Mouse (Mus musculus): ENCODE data around the gene Lsm11. TPM values are rescaled to one million over a fixed set of nuclear protein-coding genes. Genes with fewer than 3 reads are reported as not detected.

Gene Lsm11
- polyA plus RNA-seq, 1 experiment from 2014 or later, result 24.6 TPM

- H3K9me3 ChIP-seq (ENCODE audit: control insufficient read depth, low read length), result no peaks in the 10 kb centered on the region
- ATAC-seq, result no peak
- peaks cover 11% of the 10 kb centered on the region for H3K4me1 ChIP-seq (ENCODE audit: control insufficient read depth, insufficient read depth, low read depth, low read length)
- H3K27me3 ChIP-seq (replicated peaks; ENCODE audit: control insufficient read depth, insufficient read depth, low read length), result no peaks in the 10 kb centered on the region
- H3K36me3 ChIP-seq (ENCODE audit: control insufficient read depth, insufficient read depth, low read length), result peaks cover 6% of the 10 kb centered on the region
- H3K27ac ChIP-seq (ENCODE audit: low read depth, low read length), result no peak overlapping the region
- WGBS, result 80% methylated on average over 8 of the region's 8 CpGs
- no peak overlapping the region for H3K9ac ChIP-seq (ENCODE audit: low read depth, low read length)
- no peak overlapping the region for H3K4me3 ChIP-seq (ENCODE audit: low read length)
- no peak overlapping the region for H3K4me2 ChIP-seq (ENCODE audit: low read length)
Measured at GRCm38 (mm10) chr11:45938917-45939316, 5.8 kb downstream of the Lsm11 start.

DNA sequence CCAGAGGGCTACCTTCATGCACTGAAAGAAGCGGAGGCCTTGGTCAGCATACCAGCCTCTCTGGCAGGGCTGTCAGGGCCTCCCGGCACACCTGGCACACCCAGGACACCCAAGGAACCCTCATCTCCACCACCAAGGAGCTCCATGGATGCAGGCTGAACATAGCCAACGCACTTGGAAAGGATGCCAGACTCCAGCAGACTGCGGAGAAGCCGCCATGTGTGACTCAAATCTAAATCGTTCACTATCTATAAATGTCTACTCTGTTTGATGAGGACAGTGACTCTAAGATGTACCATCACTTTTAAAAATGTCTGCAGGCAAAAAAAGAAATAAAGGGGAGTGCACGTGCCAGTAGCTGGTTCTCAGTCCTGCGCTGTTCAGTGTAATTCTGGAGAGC, 7.3 kb downstream of the Lsm11 start:
- H3K36me3 ChIP-seq (ENCODE audit: control insufficient read depth, insufficient read depth, low read length), result peaks cover 10% of the 10 kb centered on the region
- no peak overlapping the region for H3K27ac ChIP-seq (ENCODE audit: low read depth, low read length)
- no peak for ATAC-seq

GRCm38 (mm10) chr11:45932771-45933170, 12.0 kb downstream of the Lsm11 start:
- 86% methylated on average over 10 of the region's 10 CpGs for WGBS
- no peaks in the 10 kb centered on the region for H3K27me3 ChIP-seq (replicated peaks; ENCODE audit: control insufficient read depth, insufficient read depth, low read length)
- H3K9ac ChIP-seq (ENCODE audit: low read depth, low read length), result no peak overlapping the region
- H3K27ac ChIP-seq (ENCODE audit: low read depth, low read length), result no peak overlapping the region
- H3K4me2 ChIP-seq (ENCODE audit: low read length), result no peak overlapping the region
- no peak overlapping the region for H3K4me3 ChIP-seq (ENCODE audit: low read length)
- no peaks in the 10 kb centered on the region for H3K9me3 ChIP-seq (ENCODE audit: control insufficient read depth, low read length)
- ATAC-seq, result no peak
- H3K4me1 ChIP-seq (ENCODE audit: control insufficient read depth, insufficient read depth, low read depth, low read length), result no peaks in the 10 kb centered on the region
- H3K36me3 ChIP-seq (ENCODE audit: control insufficient read depth, insufficient read depth, low read length), result peaks cover 24% of the 10 kb centered on the region

More for the DNA sequence above, 7.3 kb downstream of the Lsm11 start:
- Histone ChIP-seq H3K4me2 (ENCODE audit: low read length) (no peak overlapping the region), H3K4me1 (ENCODE audit: control insufficient read depth, insufficient read depth, low read depth, low read length) (peaks cover 3% of the 10 kb centered on the region), H3K27me3 (replicated peaks; ENCODE audit: control insufficient read depth, insufficient read depth, low read length) (no peaks in the 10 kb centered on the region), H3K9ac (ENCODE audit: low read depth, low read length) (no peak overlapping the region), H3K4me3 (ENCODE audit: low read length) (no peak overlapping the region), H3K9me3 (ENCODE audit: control insufficient read depth, low read length) (no peaks in the 10 kb centered on the region)
- 97% methylated on average over 8 of the region's 8 CpGs for WGBS

DNA sequence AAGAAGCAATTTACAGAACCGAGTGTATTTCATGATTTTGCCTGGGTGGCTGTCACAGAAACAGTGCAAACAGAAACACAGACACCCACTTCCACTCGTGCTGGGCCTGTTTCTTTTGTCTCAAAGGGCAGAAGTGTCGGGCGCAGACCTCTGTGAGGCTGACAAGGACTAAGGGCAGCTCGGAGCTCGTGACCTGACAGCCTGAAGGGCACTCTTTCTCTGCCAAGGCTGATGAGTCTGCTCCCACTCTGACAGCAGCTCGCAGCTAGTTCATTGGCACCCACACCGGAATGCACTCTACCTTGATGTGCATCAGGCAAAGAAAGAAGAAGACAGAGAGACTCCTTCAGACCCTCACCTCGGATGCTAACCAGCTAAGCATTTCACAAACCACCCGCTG, 15.2 kb downstream of the Lsm11 start:
- no peak for ATAC-seq
- no peak overlapping the region for H3K4me3 ChIP-seq (ENCODE audit: low read length)
- H3K27ac ChIP-seq (ENCODE audit: low read depth, low read length), result no peak overlapping the region
- H3K27me3 ChIP-seq (replicated peaks; ENCODE audit: control insufficient read depth, insufficient read depth, low read length), result no peaks in the 10 kb centered on the region
- no peak overlapping the region for H3K9ac ChIP-seq (ENCODE audit: low read depth, low read length)
- no peaks in the 10 kb centered on the region for H3K9me3 ChIP-seq (ENCODE audit: control insufficient read depth, low read length)
- 90% methylated on average over 10 of the region's 10 CpGs for WGBS
- peaks cover 20% of the 10 kb centered on the region for H3K36me3 ChIP-seq (ENCODE audit: control insufficient read depth, insufficient read depth, low read length)
- H3K4me2 ChIP-seq (ENCODE audit: low read length), result no peak overlapping the region
- peaks cover 2% of the 10 kb centered on the region; the same call in 1 of the 2 replicates for H3K4me1 ChIP-seq (ENCODE audit: control insufficient read depth, insufficient read depth, low read depth, low read length)

DNA sequence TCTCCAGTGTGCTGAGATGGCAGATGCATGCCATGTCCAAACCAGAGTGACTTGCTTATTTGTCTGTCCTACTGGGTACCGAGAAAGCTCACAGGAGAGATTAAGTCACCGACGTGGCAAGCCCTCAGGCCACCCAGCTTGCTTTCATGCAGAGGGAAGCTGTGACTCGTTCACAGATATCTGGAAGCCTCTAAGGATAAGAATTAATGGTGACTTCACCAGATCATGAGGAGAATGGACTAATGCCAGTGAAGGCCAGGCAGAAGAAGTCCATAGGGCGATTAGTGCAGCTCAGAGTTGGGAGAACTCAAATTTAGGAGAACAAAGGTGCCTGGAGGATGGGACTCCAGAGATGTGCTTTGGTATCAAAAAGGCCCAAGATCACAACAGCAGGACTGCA, 17.3 kb downstream of the Lsm11 start:
- no peak overlapping the region for H3K4me2 ChIP-seq (ENCODE audit: low read length)
- H3K9me3 ChIP-seq (ENCODE audit: control insufficient read depth, low read length), result no peaks in the 10 kb centered on the region
- peaks cover 15% of the 10 kb centered on the region; the same call in 1 of the 2 replicates for H3K36me3 ChIP-seq (ENCODE audit: control insufficient read depth, insufficient read depth, low read length)
- H3K9ac ChIP-seq (ENCODE audit: low read depth, low read length), result no peak overlapping the region
- no peaks in the 10 kb centered on the region for H3K27me3 ChIP-seq (replicated peaks; ENCODE audit: control insufficient read depth, insufficient read depth, low read length)
- H3K27ac ChIP-seq (ENCODE audit: low read depth, low read length), result no peak overlapping the region
- H3K4me1 ChIP-seq (ENCODE audit: control insufficient read depth, insufficient read depth, low read depth, low read length), result peaks cover 2% of the 10 kb centered on the region; the same call in 1 of the 2 replicates
- H3K4me3 ChIP-seq (ENCODE audit: low read length), result no peak overlapping the region
- WGBS, result 60% methylated on average over 5 of the region's 5 CpGs
- ATAC-seq, result 0 out of 2 replicates have a peak, but pooled peaks have one; percentile 3

DNA sequence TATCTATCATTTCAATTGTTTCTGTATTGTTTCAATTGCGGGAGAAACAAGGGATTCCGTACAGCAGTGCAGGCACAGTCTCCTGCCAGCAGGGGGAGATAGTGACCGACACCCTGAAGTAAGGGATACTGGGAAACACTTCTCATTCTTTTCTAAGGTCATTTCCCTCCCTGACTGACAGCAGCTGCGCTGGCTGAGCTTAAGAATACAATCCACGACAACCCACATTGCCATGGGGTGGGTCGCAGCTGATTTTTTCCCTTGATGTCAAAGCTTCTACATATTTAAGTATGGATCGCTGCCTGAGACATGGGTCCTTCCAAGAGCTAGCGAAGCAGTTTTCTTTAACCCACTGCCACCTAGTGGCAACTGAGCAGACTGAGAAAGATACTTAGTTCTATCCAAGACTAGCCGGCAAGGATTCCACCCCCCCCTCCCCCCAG, 18.1 kb downstream of the Lsm11 start:
- Histone ChIP-seq H3K27ac (ENCODE audit: low read depth, low read length) (peak overlapping the region; percentile 74), H3K4me2 (ENCODE audit: low read length) (peak overlapping the region; percentile 70), H3K4me3 (ENCODE audit: low read length) (peak overlapping the region; percentile 45), H3K36me3 (ENCODE audit: control insufficient read depth, insufficient read depth, low read length) (peaks cover 11% of the 10 kb centered on the region; the same call in 1 of the 2 replicates), H3K9ac (ENCODE audit: low read depth, low read length) (peak overlapping the region; percentile 61; the same call in 1 of the 2 replicates), H3K9me3 (ENCODE audit: control insufficient read depth, low read length) (no peaks in the 10 kb centered on the region), H3K27me3 (replicated peaks; ENCODE audit: control insufficient read depth, insufficient read depth, low read length) (no peaks in the 10 kb centered on the region), H3K4me1 (ENCODE audit: control insufficient read depth, insufficient read depth, low read depth, low read length) (peaks cover 2% of the 10 kb centered on the region; the same call in 1 of the 2 replicates)
- peak; percentile 91 for ATAC-seq
- 0% methylated on average over 9 of the region's 9 CpGs for WGBS

GRCm38 (mm10) chr11:45925436-45925835, 19.3 kb downstream of the Lsm11 start:
- no peak overlapping the region for H3K4me3 ChIP-seq (ENCODE audit: low read length)
- no peak overlapping the region for H3K27ac ChIP-seq (ENCODE audit: low read depth, low read length)
- H3K4me2 ChIP-seq (ENCODE audit: low read length), result no peak overlapping the region
- H3K27me3 ChIP-seq (replicated peaks; ENCODE audit: control insufficient read depth, insufficient read depth, low read length), result no peaks in the 10 kb centered on the region
- H3K36me3 ChIP-seq (ENCODE audit: control insufficient read depth, insufficient read depth, low read length), result peaks cover 8% of the 10 kb centered on the region; the same call in 1 of the 2 replicates
- no peak for ATAC-seq
- 36% methylated on average over 6 of the region's 6 CpGs for WGBS
- no peaks in the 10 kb centered on the region for H3K9me3 ChIP-seq (ENCODE audit: control insufficient read depth, low read length)
- H3K4me1 ChIP-seq (ENCODE audit: control insufficient read depth, insufficient read depth, low read depth, low read length), result peaks cover 10% of the 10 kb centered on the region
- no peak overlapping the region for H3K9ac ChIP-seq (ENCODE audit: low read depth, low read length)

DNA sequence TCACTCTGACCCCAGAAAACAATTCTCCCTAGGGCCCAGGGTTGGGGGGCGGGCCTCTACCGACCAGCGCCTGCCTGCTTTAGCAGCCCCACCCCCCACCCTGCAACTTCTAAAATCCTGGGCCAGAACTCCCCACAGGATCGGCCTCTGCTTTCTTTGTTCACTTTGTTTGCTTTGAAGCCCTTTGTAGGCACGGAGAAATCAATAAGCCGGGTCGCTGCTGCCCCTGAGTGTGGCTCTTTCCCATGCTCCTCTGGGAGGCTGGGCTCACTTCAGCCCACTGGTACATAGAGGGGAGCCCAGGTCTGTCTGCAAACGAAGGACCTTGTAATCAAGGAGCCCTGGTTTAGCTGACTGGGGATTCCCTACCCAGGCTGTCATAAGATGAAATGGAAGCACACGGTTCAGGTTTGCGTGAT, 23.2 kb downstream of the Lsm11 start:
- H3K9ac ChIP-seq (ENCODE audit: low read depth, low read length), result 0 out of 2 replicates have a peak overlapping the region, but pooled peaks have one; percentile 47
- H3K4me1 ChIP-seq (ENCODE audit: control insufficient read depth, insufficient read depth, low read depth, low read length), result peaks cover 9% of the 10 kb centered on the region
- no peak overlapping the region for H3K4me3 ChIP-seq (ENCODE audit: low read length)
- peak; percentile 40; the same call in 1 of the 2 replicates for ATAC-seq
- H3K27me3 ChIP-seq (replicated peaks; ENCODE audit: control insufficient read depth, insufficient read depth, low read length), result no peaks in the 10 kb centered on the region
- H3K36me3 ChIP-seq (ENCODE audit: control insufficient read depth, insufficient read depth, low read length), result no peaks in the 10 kb centered on the region
- H3K9me3 ChIP-seq (ENCODE audit: control insufficient read depth, low read length), result no peaks in the 10 kb centered on the region
- H3K4me2 ChIP-seq (ENCODE audit: low read length), result peak overlapping the region; percentile 36
- 4% methylated on average over 10 of the region's 10 CpGs for WGBS
- H3K27ac ChIP-seq (ENCODE audit: low read depth, low read length), result peak overlapping the region; percentile 60

DNA sequence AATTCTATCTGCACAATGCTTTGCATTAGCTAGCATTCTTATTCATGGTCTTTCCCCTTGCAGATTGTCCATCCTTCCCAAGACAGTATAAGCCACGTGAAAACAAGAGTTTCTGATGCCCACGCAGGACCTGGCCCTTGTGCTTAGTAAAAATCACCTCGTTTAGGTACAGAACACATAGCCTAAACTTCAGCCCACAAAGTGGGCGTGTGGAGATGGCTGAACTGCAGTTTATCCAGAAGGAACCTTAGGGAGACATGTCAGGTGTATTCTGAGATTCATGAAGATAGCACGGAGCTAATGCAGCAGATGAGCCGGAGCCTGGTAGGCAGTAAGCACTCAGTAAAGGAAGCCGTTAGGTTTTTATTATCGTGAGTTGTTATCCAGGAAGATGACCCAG, 23.7 kb downstream of the Lsm11 start:
- H3K4me3 ChIP-seq (ENCODE audit: low read length), result no peak overlapping the region
- H3K4me1 ChIP-seq (ENCODE audit: control insufficient read depth, insufficient read depth, low read depth, low read length), result peaks cover 7% of the 10 kb centered on the region; the same call in 1 of the 2 replicates
- no peak overlapping the region for H3K9ac ChIP-seq (ENCODE audit: low read depth, low read length)
- H3K36me3 ChIP-seq (ENCODE audit: control insufficient read depth, insufficient read depth, low read length), result no peaks in the 10 kb centered on the region
- peak overlapping the region; percentile 60; the same call in 1 of the 2 replicates for H3K27ac ChIP-seq (ENCODE audit: low read depth, low read length)
- ATAC-seq, result peak; percentile 10; the same call in 1 of the 2 replicates
- no peaks in the 10 kb centered on the region for H3K27me3 ChIP-seq (replicated peaks; ENCODE audit: control insufficient read depth, insufficient read depth, low read length)
- H3K9me3 ChIP-seq (ENCODE audit: control insufficient read depth, low read length), result no peaks in the 10 kb centered on the region
- peak overlapping the region; percentile 36 for H3K4me2 ChIP-seq (ENCODE audit: low read length)
- WGBS, result 43% methylated on average over 8 of the region's 8 CpGs
